Mouse (Mus musculus): Measurements from ENCODE around the gene Gm17349.

DNA sequence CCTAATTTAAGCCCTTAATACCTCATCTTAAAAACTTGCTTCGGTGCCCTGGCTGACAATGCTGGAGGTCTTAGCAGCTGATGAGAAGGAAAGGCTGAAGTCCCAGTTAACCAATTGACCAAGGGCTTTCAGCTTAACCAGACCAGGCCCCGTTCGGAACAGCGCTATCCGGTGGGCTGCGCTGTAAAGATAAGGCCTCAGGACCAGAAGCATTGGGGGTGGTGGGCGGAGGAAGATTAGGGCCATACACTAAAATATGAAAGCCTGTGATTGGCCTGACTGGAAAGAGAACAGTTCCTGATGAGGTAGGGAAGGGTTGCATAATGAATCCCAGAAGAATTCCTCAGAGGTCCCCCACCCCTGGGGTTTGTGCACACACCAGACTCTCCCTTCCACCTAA is 42.9 kb downstream of the Gm17349 start:
- TF ChIP-seq CTCF (IDR thresholded peaks at IDR 0.05; ENCODE audit: low read depth) = no peak
- no peak for TF ChIP-seq EP300 (IDR thresholded peaks at IDR 0.05; ENCODE audit: low read depth)
